Mouse (Mus musculus) adrenal gland, postnatal 0 days (tissue): ENCODE results near the gene Ttc30b. TPM values are rescaled to one million over a fixed set of nuclear protein-coding genes. Genes with fewer than 3 reads are reported as not detected.

Experiments
- polyA plus RNA-seq: library from polyadenylated mRNA; unstranded; fragments of >200 nt; fragmentation: Nextera tagmentation; extraction: Ambion mirVana; gene quantifications from 2 replicates; pipeline ENCODE4 v1.2.1, GENCODE M21; 2015

The Ttc30b gene
- polyA plus RNA-seq = 15.6 and 27.4 TPM in 2 replicates

GRCm38 (mm10) chr2:75938117-75939063 is at the start of gene Ttc30b:
TSS of gene Ttc30b (minus strand) at chr2:75938585.

GRCm38 (mm10) chr2:75981440-75982081 is 43.2 kb upstream of the Ttc30b start, which contains the start of gene Ttc30a1:
TSS of gene Ttc30a1 (minus strand) at chr2:75981967.

GRCm38 (mm10) chr2:75977752-75978368 is 39.5 kb upstream of the Ttc30b start, which contains the start of gene Ttc30a2:
TSS of gene Ttc30a2 (minus strand) at chr2:75978170.

Other genes starting within 250 kb of the Ttc30b start
- gene Nfe2l2, start 233.9 kb downstream of the Ttc30b start, polyA plus RNA-seq = 51.1 and 72.5 TPM in 2 replicates
- gene Agps, start 106.4 kb downstream of the Ttc30b start, polyA plus RNA-seq = 8.0 and 12.8 TPM in 2 replicates
- gene Ttc30a2, start 39.6 kb upstream of the Ttc30b start, polyA plus RNA-seq = 0.24 and 0.68 TPM in 2 replicates
- gene Ttc30a1, start 43.4 kb upstream of the Ttc30b start, polyA plus RNA-seq = 2.8 and 3.4 TPM in 2 replicates